Mouse (Mus musculus): ENCODE results near the gene Dcaf4. TPM values are rescaled to one million over a fixed set of nuclear protein-coding genes. Genes with fewer than 3 reads are reported as not detected.

The Dcaf4 gene
- polyA plus RNA-seq, 1 experiment = 13.7 TPM

GRCm38 (mm10) chr12:83523892-83524291, 3.6 kb downstream of the Dcaf4 start:
- H3K4me3 ChIP-seq = no peak overlapping the region
- no peak overlapping the region for H3ac ChIP-seq (ENCODE audit: control insufficient read depth, insufficient read length)
- H3K4me2 ChIP-seq (ENCODE audit: low read depth) = no peak overlapping the region
- H3K36me3 ChIP-seq (ENCODE audit: control insufficient read depth, insufficient read depth) = no peaks in the 10 kb centered on the region
- no peaks in the 10 kb centered on the region for H3K27me3 ChIP-seq (ENCODE audit: control insufficient read depth, insufficient read depth, insufficient read length)
- H3K79me2 ChIP-seq (ENCODE audit: control insufficient read depth, insufficient read depth) = no peaks in the 10 kb centered on the region
- no peak for TF ChIP-seq TCF12 (IDR thresholded peaks at IDR 0.05; ENCODE audit: insufficient read depth, poor library complexity, severe bottlenecking)
- TF ChIP-seq MYOG (IDR thresholded peaks at IDR 0.05; ENCODE audit: control insufficient read depth in 1 of 3, insufficient read depth in 1 of 3, insufficient read length in 2 of 3, low read depth in 2 of 3) = no peak
- no peak for TF ChIP-seq TCF3 (IDR thresholded peaks at IDR 0.05; ENCODE audit: insufficient read length, low read depth)
- no peak for TF ChIP-seq E2F4 (IDR thresholded peaks at IDR 0.05; ENCODE audit: insufficient read depth)
- TF ChIP-seq CEBPB (IDR thresholded peaks at IDR 0.05; ENCODE audit: insufficient read depth, poor library complexity, severe bottlenecking) = no peak
- no peak for TF ChIP-seq REST (IDR thresholded peaks at IDR 0.05; ENCODE audit: insufficient read depth, insufficient read length)
- TF ChIP-seq POLR2AphosphoS2 (IDR thresholded peaks at IDR 0.05; ENCODE audit: insufficient read length, low read depth) = no peak
- no peak for TF ChIP-seq USF1 (IDR thresholded peaks at IDR 0.05; ENCODE audit: low read depth)
- TF ChIP-seq MYOD1 (IDR thresholded peaks at IDR 0.05; ENCODE audit: control insufficient read depth in 1 of 3, insufficient read length in 2 of 3, low read depth in 2 of 3) = no peak
- no peak for TF ChIP-seq MAX (IDR thresholded peaks at IDR 0.05; ENCODE audit: low read depth)
- TF ChIP-seq SRF (IDR thresholded peaks at IDR 0.05; ENCODE audit: control insufficient read depth, insufficient read length, low read depth) = no peak
- TF ChIP-seq POLR2A (IDR thresholded peaks at IDR 0.05; ENCODE audit: insufficient read length, low read depth) = no peak

DNA sequence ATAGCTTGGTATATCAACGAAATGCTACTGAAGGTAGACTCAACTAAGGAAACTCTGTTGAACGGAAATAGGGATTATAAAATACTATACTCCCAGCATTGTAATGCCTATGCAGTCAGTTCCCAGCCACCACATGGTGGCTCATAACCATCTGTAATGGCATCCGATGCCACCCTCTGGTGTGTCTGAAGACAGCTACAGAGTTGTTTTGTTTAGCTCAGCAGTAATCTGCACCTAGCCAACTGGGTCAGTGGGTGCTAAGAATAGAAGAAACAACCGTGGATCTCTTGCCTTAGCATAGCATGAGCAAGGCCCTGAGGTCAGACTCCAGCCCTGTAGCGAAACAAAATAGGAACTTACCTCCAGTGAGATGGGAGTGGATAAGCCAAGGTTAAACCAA, 4.1 kb downstream of the Dcaf4 start:
- Histone ChIP-seq H3ac (ENCODE audit: control insufficient read depth, insufficient read length) (no peak overlapping the region), H3K4me2 (ENCODE audit: low read depth) (no peak overlapping the region), H3K4me3 (no peak overlapping the region), H3K36me3 (ENCODE audit: control insufficient read depth, insufficient read depth) (no peaks in the 10 kb centered on the region), H3K27me3 (ENCODE audit: control insufficient read depth, insufficient read depth, insufficient read length) (no peaks in the 10 kb centered on the region), H3K79me2 (ENCODE audit: control insufficient read depth, insufficient read depth) (no peaks in the 10 kb centered on the region)
- no peak for TF ChIP-seq POLR2AphosphoS2 (IDR thresholded peaks at IDR 0.05; ENCODE audit: insufficient read length, low read depth)
- TF ChIP-seq POLR2A (IDR thresholded peaks at IDR 0.05; ENCODE audit: insufficient read length, low read depth) = no peak
- no peak for TF ChIP-seq SRF (IDR thresholded peaks at IDR 0.05; ENCODE audit: control insufficient read depth, insufficient read length, low read depth)
- TF ChIP-seq USF1 (IDR thresholded peaks at IDR 0.05; ENCODE audit: low read depth) = no peak
- no peak for TF ChIP-seq REST (IDR thresholded peaks at IDR 0.05; ENCODE audit: insufficient read depth, insufficient read length)
- TF ChIP-seq MAX (IDR thresholded peaks at IDR 0.05; ENCODE audit: low read depth) = no peak
- TF ChIP-seq MYOG (IDR thresholded peaks at IDR 0.05; ENCODE audit: control insufficient read depth in 1 of 3, insufficient read depth in 1 of 3, insufficient read length in 2 of 3, low read depth in 2 of 3) = no peak

DNA sequence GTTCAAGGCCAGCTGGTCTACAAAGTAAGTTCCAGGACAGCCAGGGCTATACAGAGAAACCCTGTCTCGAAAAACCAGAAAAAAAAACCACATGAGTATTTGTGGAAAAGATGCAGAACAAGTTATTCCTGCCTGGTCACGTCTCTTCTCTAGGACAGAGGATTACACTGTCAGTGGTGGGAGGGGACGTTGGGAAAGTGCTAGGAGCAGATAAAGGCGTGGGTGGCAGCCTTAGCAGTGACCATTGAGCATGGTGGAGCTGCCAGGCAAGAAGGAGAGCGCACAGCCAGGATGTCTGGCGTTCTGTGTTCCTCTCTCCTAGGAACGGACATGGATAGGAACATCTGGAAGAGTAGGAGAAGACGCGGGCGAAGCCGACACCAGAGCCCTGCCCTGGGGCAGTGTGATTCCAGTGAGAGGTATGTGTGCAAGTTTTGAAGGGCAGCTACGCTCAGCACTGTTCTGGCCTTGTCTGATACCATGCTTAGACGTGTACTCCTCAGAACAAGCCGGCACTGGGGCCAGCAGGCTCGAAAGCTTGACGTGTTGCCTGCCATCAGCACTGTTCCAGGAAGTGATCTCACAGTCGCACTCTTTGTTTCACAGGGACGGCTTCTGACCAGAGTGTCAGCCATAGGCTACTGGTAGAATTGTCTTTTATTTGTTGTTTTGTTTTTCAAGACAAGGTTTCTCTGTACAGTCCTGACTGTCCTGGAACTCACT, 5.7 kb downstream of the Dcaf4 start:
- Histone ChIP-seq H3K27me3 (ENCODE audit: control insufficient read depth, insufficient read depth, insufficient read length) (no peaks in the 10 kb centered on the region), H3K36me3 (ENCODE audit: control insufficient read depth, insufficient read depth) (no peaks in the 10 kb centered on the region), H3K79me2 (ENCODE audit: control insufficient read depth, insufficient read depth) (no peaks in the 10 kb centered on the region), H3ac (ENCODE audit: control insufficient read depth, insufficient read length) (no peak overlapping the region), H3K4me2 (ENCODE audit: low read depth) (no peak overlapping the region), H3K4me3 (no peak overlapping the region)
- TF ChIP-seq MYOD1 (IDR thresholded peaks at IDR 0.05; ENCODE audit: control insufficient read depth in 1 of 3, insufficient read length in 2 of 3, low read depth in 2 of 3) = no peak
- no peak for TF ChIP-seq REST (IDR thresholded peaks at IDR 0.05; ENCODE audit: insufficient read depth, insufficient read length)
- TF ChIP-seq POLR2AphosphoS2 (IDR thresholded peaks at IDR 0.05; ENCODE audit: insufficient read length, low read depth) = no peak
- TF ChIP-seq TCF3 (IDR thresholded peaks at IDR 0.05; ENCODE audit: insufficient read length, low read depth) = no peak
- no peak for TF ChIP-seq MAX (IDR thresholded peaks at IDR 0.05; ENCODE audit: low read depth)
- no peak for TF ChIP-seq POLR2A (IDR thresholded peaks at IDR 0.05; ENCODE audit: insufficient read length, low read depth)
- TF ChIP-seq MYOG (IDR thresholded peaks at IDR 0.05; ENCODE audit: control insufficient read depth in 1 of 3, insufficient read depth in 1 of 3, insufficient read length in 2 of 3, low read depth in 2 of 3) = no peak
- no peak for TF ChIP-seq CEBPB (IDR thresholded peaks at IDR 0.05; ENCODE audit: insufficient read depth, poor library complexity, severe bottlenecking)
- no peak for TF ChIP-seq SRF (IDR thresholded peaks at IDR 0.05; ENCODE audit: control insufficient read depth, insufficient read length, low read depth)
- no peak for TF ChIP-seq USF1 (IDR thresholded peaks at IDR 0.05; ENCODE audit: low read depth)
- no peak for TF ChIP-seq E2F4 (IDR thresholded peaks at IDR 0.05; ENCODE audit: insufficient read depth)
- TF ChIP-seq TCF12 (IDR thresholded peaks at IDR 0.05; ENCODE audit: insufficient read depth, poor library complexity, severe bottlenecking) = no peak

- H3K4me2 ChIP-seq (ENCODE audit: low read depth) = peak overlapping the region; percentile 52
- no peaks in the 10 kb centered on the region for H3K36me3 ChIP-seq (ENCODE audit: control insufficient read depth, insufficient read depth)
- no peaks in the 10 kb centered on the region for H3K79me2 ChIP-seq (ENCODE audit: control insufficient read depth, insufficient read depth)
- no peak overlapping the region for H3K4me3 ChIP-seq
- H3ac ChIP-seq (ENCODE audit: control insufficient read depth, insufficient read length) = no peak overlapping the region
- H3K27me3 ChIP-seq (ENCODE audit: control insufficient read depth, insufficient read depth, insufficient read length) = no peaks in the 10 kb centered on the region
- TF ChIP-seq SRF (IDR thresholded peaks at IDR 0.05; ENCODE audit: control insufficient read depth, insufficient read length, low read depth) (no peak), TCF12 (IDR thresholded peaks at IDR 0.05; ENCODE audit: insufficient read depth, poor library complexity, severe bottlenecking) (no peak), TCF3 (IDR thresholded peaks at IDR 0.05; ENCODE audit: insufficient read length, low read depth) (no peak), MYOD1 (IDR thresholded peaks at IDR 0.05; ENCODE audit: control insufficient read depth in 1 of 3, insufficient read length in 2 of 3, low read depth in 2 of 3) (no peak), POLR2A (IDR thresholded peaks at IDR 0.05; ENCODE audit: insufficient read length, low read depth) (no peak), MAX (IDR thresholded peaks at IDR 0.05; ENCODE audit: low read depth) (no peak), POLR2AphosphoS2 (IDR thresholded peaks at IDR 0.05; ENCODE audit: insufficient read length, low read depth) (no peak), USF1 (IDR thresholded peaks at IDR 0.05; ENCODE audit: low read depth) (no peak), REST (IDR thresholded peaks at IDR 0.05; ENCODE audit: insufficient read depth, insufficient read length) (no peak), E2F4 (IDR thresholded peaks at IDR 0.05; ENCODE audit: insufficient read depth) (no peak), CEBPB (IDR thresholded peaks at IDR 0.05; ENCODE audit: insufficient read depth, poor library complexity, severe bottlenecking) (no peak), MYOG (IDR thresholded peaks at IDR 0.05; ENCODE audit: control insufficient read depth in 1 of 3, insufficient read depth in 1 of 3, insufficient read length in 2 of 3, low read depth in 2 of 3) (no peak)
Observed at GRCm38 (mm10) chr12:83527816-83528215, 7.5 kb downstream of the Dcaf4 start.

Data from myocyte (in vitro differentiated cells).